Mouse (Mus musculus): Measurements from ENCODE around the gene Dmrtc1b.
"Not testable (repeated sequence)": the region's sequence is repeated elsewhere in the genome, so short reads cannot be mapped to it uniquely, and the experiment has no call there.

The Dmrtc1b gene

GRCm38 (mm10) chrX:102707535-102707934 is at the start of gene Dmrtc1b, which contains the start of gene Gm9112:
Gene Dmrtc1b (plus strand): TSS chrX:102707865.
Gene Gm9112 (minus strand): TSS chrX:102707635.
- not testable (repeated sequence) for DNase-seq (ENCODE audit: low spot score in 2 of 2)

GRCm38 (mm10) chrX:102660712-102661111 is 47.0 kb upstream of the Dmrtc1b start:
- DNase-seq (ENCODE audit: low spot score in 2 of 2) = no peak

- DNase-seq (ENCODE audit: low spot score in 2 of 2) = no peak
Measured at GRCm38 (mm10) chrX:102666641-102667040, 41.0 kb upstream of the Dmrtc1b start.

- DNase-seq (ENCODE audit: low spot score in 2 of 2) = not testable (repeated sequence)
Measured at GRCm38 (mm10) chrX:102684706-102685105, 23.0 kb upstream of the Dmrtc1b start.

GRCm38 (mm10) chrX:102686872-102687271 is 20.8 kb upstream of the Dmrtc1b start, which contains the start of gene Gm3880:
Gene Gm3880 (minus strand): TSS chrX:102686972.
- not testable (repeated sequence) for DNase-seq (ENCODE audit: low spot score in 2 of 2)

GRCm38 (mm10) chrX:102689252-102689651 is 18.4 kb upstream of the Dmrtc1b start:
- DNase-seq (ENCODE audit: low spot score in 2 of 2) = peak; percentile 4 to 10

- DNase-seq (ENCODE audit: low spot score in 2 of 2) = not testable (repeated sequence)
Measured at GRCm38 (mm10) chrX:102700636-102701035, 7.0 kb upstream of the Dmrtc1b start.

GRCm38 (mm10) chrX:102724226-102724625 is 16.6 kb downstream of the Dmrtc1b start:
- not testable (repeated sequence) for DNase-seq (ENCODE audit: low spot score in 2 of 2)
